Mouse (Mus musculus) heart, adult 2 months (tissue): ENCODE measurements around the gene Ly6g6c.

ENCODE experiments used
- CTCF ChIP-seq: fragments of 200-600 bp; IDR thresholded peaks from 2 replicates; pipeline ENCODE4 v1.8.1; 2022; ENCODE audit warnings: antibody characterized with exemption, mild to moderate bottlenecking, moderate library complexity
- POLR2A ChIP-seq: fragments of 200-500 bp; IDR thresholded peaks from 2 replicates; pipeline ENCODE4 v1.6.1; 2011; ENCODE audit warnings: mild to moderate bottlenecking, low read depth, low read length, control low read depth; ENCODE audit not compliant: insufficient read depth

DNA sequence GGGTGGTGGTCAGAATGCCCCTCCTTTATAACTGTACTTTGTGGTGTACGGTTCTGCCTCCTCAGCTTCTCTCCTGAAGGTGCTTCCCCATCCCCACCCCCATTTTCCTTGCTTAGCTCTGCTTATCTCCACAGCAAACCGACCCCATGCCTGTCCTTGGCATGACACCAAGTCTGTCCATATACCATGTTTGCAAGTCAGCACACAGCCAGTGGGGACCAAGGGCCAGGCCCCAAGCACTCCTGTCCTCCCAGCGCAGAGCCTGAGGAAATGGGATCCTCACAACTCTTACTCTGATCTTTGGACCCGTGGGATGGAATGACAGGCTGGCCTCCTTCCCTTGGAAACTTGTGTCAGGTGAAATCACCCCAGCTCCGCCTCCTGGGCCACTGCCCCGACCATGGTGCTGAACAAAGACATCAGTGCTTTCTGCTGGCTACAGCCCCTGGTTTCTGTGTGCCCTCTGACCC is 38.1 kb downstream of the Ly6g6c start:
- TF ChIP-seq CTCF (no peak), POLR2A (no peak)
